Mouse (Mus musculus) intestine, embryonic 14.5 days (tissue): ENCODE measurements around the gene Rbm46. TPM values are rescaled to one million over a fixed set of nuclear protein-coding genes. Genes with fewer than 3 reads are reported as not detected.
A peak's percentile ranks its signal among the peaks of the same experiment; 100 is the strongest.

Experiments
- ATAC-seq: fragments of 200-750 bp; cut with Nextera tagmentation; replicated peaks from 2 replicates; pipeline ENCODE4 v1.8.0; 2017; ENCODE audit warnings: low read depth, moderate number of reproducible peaks, moderate TSS enrichment, moderate library complexity; ENCODE audit not compliant: low FRiP score, low TSS enrichment
- DNase-seq: peaks from one replicate; pipeline ENCODE4 v3.0.0-alpha.2; 2018; ENCODE audit warnings: low spot score
- H3K27ac ChIP-seq: fragments of 300-500 bp; sonication (generic); 2 replicates; pipeline ENCODE4 v1.5.1; 2014; ENCODE audit warnings: low read depth, mild to moderate bottlenecking, control low read depth
- H3K27me3 ChIP-seq: fragments of 300-500 bp; sonication (generic); replicated peaks from 2 replicates; pipeline ENCODE4 v1.6.1; 2014; ENCODE audit warnings: low read length, control low read depth; ENCODE audit not compliant: control insufficient read depth, insufficient read depth
- H3K36me3 ChIP-seq: fragments of 300-500 bp; sonication (generic); 2 replicates; pipeline ENCODE4 v1.6.1; 2014; ENCODE audit warnings: low read length, control low read depth; ENCODE audit not compliant: control insufficient read depth, insufficient read depth
- H3K4me1 ChIP-seq: fragments of 300-500 bp; sonication (generic); replicated peaks from 2 replicates; pipeline ENCODE4 v1.6.1; 2014; ENCODE audit warnings: low read length, control low read depth, mixed read lengths; ENCODE audit not compliant: control insufficient read depth, insufficient read depth
- H3K4me2 ChIP-seq: fragments of 300-500 bp; sonication (generic); 2 replicates; pipeline ENCODE4 v1.6.1; 2014; ENCODE audit warnings: low read length
- H3K4me3 ChIP-seq: fragments of 300-500 bp; sonication (generic); 2 replicates; pipeline ENCODE4 v1.5.1; 2014; ENCODE audit warnings: low read depth, low read length, control low read depth, mixed read lengths
- H3K9ac ChIP-seq: fragments of 300-500 bp; sonication (generic); 2 replicates; pipeline ENCODE4 v1.6.1; 2014; ENCODE audit warnings: mild to moderate bottlenecking, low read length
- H3K9me3 ChIP-seq: fragments of 300-500 bp; sonication (generic); 2 replicates; pipeline ENCODE4 v1.6.1; 2016; ENCODE audit warnings: low read length, control low read depth; ENCODE audit not compliant: control insufficient read depth
- WGBS: fragments of 180-500 bp; shearing (Covaris S2); extraction: QIAGEN DNeasy Blood & Tissue Kit; methylation state at CpG from one replicate; pipeline ENCODE4 v1.1.7; 2014; 5-methylcytosine and 5-hydroxymethylcytosine counted together
- polyA plus RNA-seq: library from polyadenylated mRNA; unstranded; fragments of >200 nt; fragmentation: Nextera tagmentation; extraction: Ambion mirVana; gene quantifications from 2 replicates; pipeline ENCODE4 v1.2.1, GENCODE M21; 2014

The Rbm46 gene
- polyA plus RNA-seq = 11.6 and 12.3 TPM in 2 replicates

DNA sequence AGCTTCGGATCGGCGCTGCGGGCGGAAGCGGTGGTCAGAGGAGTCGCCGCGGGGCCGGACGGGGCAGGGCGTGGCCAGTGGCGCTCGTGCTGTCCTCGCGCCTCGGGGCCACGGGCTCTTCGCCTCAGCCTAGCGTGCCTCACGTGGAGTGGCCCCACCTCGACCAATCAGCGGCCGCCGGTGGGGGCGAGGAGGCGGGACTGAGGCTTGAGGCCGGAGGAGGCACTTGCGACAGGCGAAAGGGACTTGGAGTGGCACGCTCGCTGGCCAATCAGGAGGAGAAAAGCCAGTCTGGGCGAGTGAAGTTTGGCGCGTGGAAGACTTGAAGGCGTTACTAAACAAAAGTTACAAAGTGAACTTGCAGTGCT, at the start of gene Rbm46:
Gene Rbm46, minus strand, starts transcription at position 112 of the 368 bp plus-strand sequence.
- WGBS = 17% methylated on average over 36 of the region's 36 CpGs
- ATAC-seq = peak; percentile 92
- peak; percentile 91 for DNase-seq
- H3K4me2 ChIP-seq = peak within 1 kb of the TSS; percentile 62
- peak within 1 kb of the TSS; percentile 38 for H3K4me3 ChIP-seq
- no peak within 1 kb of the TSS for H3K27ac ChIP-seq
- H3K9ac ChIP-seq = peak within 1 kb of the TSS; percentile 44
- H3K27me3 ChIP-seq = peaks cover 21% of the 10 kb centered on the region
- peaks cover 3% of the 10 kb centered on the region; the same call in 1 of the 2 replicates for H3K4me1 ChIP-seq
- H3K36me3 ChIP-seq = no peaks in the 10 kb centered on the region
- no peaks in the 10 kb centered on the region for H3K9me3 ChIP-seq

DNA sequence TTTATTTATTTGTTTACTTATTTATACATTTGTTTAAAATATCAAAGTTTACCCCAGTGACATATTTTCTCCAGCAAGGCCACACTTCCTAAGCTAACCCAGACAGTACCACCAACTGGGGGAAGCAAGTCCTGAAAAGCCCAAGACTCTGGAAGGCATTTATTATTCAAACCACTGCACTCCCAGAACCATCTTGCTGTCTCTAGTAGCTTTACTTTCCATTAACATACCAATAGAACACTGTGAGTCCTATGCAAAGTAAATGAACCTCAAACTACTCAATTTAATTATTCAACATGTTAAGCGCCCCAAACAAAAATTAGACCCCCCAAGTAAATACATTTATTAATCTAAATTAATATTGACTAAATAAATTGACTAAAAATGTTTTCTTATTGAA, 39.3 kb upstream of the Rbm46 start:
- no peak overlapping the region for H3K4me3 ChIP-seq
- H3K9me3 ChIP-seq = no peaks in the 10 kb centered on the region
- no peak for DNase-seq
- no peaks in the 10 kb centered on the region for H3K36me3 ChIP-seq
- no peak overlapping the region for H3K4me2 ChIP-seq
- no peak overlapping the region for H3K9ac ChIP-seq
- no peaks in the 10 kb centered on the region for H3K27me3 ChIP-seq
- no peak overlapping the region for H3K27ac ChIP-seq
- 51% methylated on average over 1 of the region's 1 CpGs for WGBS
- ATAC-seq = no peak
- no peaks in the 10 kb centered on the region for H3K4me1 ChIP-seq

DNA sequence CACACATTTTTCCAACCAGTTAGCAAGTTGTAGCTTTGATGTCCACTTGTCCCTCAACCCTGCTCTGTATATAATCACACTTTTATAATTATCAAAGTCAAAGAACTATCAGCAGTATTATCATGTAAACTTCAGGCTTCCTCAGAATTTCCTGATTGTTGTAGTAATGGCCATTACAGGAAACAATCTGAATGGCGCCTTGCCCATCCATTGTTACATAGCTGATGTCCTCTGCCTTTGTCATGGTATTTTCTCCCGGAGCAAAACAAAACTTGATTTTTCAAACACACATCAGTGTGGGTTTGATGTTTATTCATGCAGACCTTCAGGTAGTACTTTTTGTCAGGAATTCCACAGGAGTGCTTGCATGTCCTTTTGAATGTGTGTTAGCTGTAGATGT, 32.4 kb upstream of the Rbm46 start:
- no peak overlapping the region for H3K4me2 ChIP-seq
- no peaks in the 10 kb centered on the region for H3K36me3 ChIP-seq
- no peak overlapping the region for H3K27ac ChIP-seq
- H3K4me3 ChIP-seq = no peak overlapping the region
- no peak for DNase-seq
- WGBS = 90% methylated on average over 2 of the region's 2 CpGs
- no peaks in the 10 kb centered on the region for H3K4me1 ChIP-seq
- H3K9ac ChIP-seq = no peak overlapping the region
- peaks cover 15% of the 10 kb centered on the region for H3K27me3 ChIP-seq
- no peaks in the 10 kb centered on the region for H3K9me3 ChIP-seq
- no peak for ATAC-seq

DNA sequence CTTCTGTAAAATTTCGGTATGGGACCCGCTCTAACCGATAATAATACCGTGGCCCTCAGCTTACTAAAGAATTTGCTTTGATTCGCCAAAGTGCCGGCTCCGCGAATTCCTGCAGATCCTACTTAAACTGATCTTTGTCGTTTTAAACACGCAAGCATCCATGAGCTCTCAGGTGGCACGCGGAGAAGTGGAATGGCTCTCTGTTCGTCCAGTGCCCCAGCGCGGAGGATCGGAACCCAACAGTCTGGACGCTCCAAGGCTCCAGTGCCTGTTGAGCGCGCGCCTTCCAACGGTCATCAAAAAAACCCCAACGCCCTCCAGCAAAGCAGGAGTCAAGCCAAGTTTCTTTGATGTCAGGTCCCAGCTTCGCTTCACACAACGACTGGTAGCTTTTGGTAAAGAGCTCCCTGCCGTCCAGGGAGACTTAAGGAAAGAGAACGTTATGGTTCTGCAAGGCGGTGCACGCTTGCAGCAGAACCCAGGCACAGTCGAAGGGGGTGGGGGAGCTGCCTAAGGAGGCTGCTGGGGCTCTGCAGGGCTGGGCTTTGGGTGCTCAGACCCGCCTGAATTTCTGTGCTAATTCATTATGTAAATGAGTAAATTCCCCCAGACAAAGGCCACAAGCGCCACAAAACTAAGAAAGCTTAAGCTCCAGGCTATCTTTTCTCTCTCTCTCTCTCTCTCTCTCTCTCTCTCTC, 28.1 kb upstream of the Rbm46 start:
- Histone ChIP-seq H3K9me3 (no peaks in the 10 kb centered on the region), H3K36me3 (no peaks in the 10 kb centered on the region), H3K27me3 (peaks cover 32% of the 10 kb centered on the region), H3K4me2 (peak overlapping the region; percentile 91), H3K9ac (0 out of 2 replicates have a peak overlapping the region, but pooled peaks have one; percentile 13), H3K4me1 (no peaks in the 10 kb centered on the region), H3K27ac (no peak overlapping the region), H3K4me3 (peak overlapping the region; percentile 46)
- peak; percentile 68 for DNase-seq
- under 1% methylated on average over 31 of the region's 31 CpGs for WGBS
- no peak for ATAC-seq

DNA sequence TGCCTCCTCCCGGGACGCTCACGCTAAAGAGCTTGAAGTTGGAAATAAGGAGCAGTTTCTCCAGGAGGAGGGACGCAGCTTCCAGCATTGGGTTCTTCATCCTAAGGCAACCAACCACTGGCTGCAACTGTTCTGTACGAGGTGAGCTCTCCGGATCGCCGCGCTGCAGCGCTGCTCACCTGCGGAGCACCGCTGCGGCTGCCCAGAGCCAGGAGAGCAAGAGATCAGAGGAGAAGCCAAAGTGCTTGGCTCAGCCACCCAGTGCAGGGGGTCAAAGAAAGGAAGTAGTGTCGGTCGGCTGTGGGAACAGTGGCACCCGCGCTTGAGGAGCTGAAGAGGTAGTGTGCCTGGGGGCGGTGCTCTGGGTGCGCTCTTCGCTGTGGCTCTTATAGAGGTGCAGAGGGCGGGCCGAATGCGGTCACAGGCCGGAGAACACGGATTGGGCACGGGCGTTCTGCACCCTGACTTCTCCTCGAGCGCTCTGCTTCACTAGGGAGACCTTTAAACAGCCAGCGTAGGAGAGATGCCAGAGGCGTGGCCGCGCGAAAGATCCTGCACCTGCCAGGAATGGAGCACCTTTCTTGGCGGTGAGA, 27.4 kb upstream of the Rbm46 start, which contains the start of gene Lrat:
Gene Lrat, minus strand, starts transcription at position 361 of the 593 bp plus-strand sequence.
- H3K4me2 ChIP-seq = peak within 1 kb of the TSS; percentile 91
- H3K9ac ChIP-seq = 0 out of 2 replicates have a peak within 1 kb of the TSS, but pooled peaks have one; percentile 13
- no peaks in the 10 kb centered on the region for H3K36me3 ChIP-seq
- H3K4me3 ChIP-seq = peak within 1 kb of the TSS; percentile 46
- DNase-seq (peak; percentile 69), ATAC-seq (peak; percentile 81)
- peaks cover 32% of the 10 kb centered on the region for H3K27me3 ChIP-seq
- H3K4me1 ChIP-seq = no peaks in the 10 kb centered on the region
- no peaks in the 10 kb centered on the region for H3K9me3 ChIP-seq
- WGBS = under 1% methylated on average over 35 of the region's 35 CpGs
- H3K27ac ChIP-seq = no peak within 1 kb of the TSS

DNA sequence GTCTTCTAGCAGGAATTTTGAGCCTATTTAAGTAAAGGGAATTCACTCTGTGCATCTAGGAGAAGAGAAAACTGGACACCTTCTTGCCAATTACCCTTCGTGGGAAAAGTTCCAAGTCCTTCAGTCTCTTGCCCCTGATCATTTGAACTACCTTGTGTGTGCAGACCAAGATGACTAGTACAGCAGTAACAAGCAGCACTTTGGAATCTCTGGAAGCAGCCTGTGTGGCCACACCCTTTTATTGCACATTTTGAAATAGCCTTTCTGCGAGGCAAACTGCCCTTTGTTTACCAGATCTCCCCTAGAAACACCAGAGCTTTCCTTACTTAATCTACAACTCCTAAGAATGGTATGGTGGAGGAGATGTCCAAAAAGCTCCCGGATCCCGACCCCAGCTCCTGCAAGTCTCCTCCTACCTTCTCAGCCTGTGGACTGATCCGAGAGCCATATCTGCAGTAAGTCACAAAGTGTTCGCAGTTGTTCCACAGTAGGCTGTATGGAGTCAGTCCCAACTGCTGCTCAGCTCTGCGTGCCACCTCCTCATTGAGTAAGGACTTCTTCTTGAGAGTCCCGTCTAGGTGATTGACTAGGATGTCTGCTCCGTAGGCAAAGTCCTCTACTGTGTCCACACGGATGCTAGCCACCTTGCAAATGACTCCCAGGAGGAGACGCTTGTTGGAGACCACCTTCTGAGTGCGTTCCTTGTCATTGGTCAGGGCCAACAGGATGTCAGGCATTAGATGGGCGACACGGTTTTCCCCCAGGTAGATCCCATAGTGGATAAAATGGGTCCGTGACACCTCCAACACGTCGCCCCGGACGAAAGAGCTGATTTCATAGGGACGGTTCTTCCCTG, 26.7 kb upstream of the Rbm46 start:
- Histone ChIP-seq H3K27ac (no peak overlapping the region), H3K4me2 (peak overlapping the region; percentile 91), H3K9ac (no peak overlapping the region), H3K36me3 (no peaks in the 10 kb centered on the region), H3K4me3 (peak overlapping the region; percentile 46), H3K9me3 (no peaks in the 10 kb centered on the region), H3K27me3 (peaks cover 32% of the 10 kb centered on the region), H3K4me1 (no peaks in the 10 kb centered on the region)
- DNase-seq (peak; percentile 65), ATAC-seq (0 out of 2 replicates have a peak, but pooled peaks have one; percentile 19)
- 22% methylated on average over 20 of the region's 20 CpGs for WGBS

DNA sequence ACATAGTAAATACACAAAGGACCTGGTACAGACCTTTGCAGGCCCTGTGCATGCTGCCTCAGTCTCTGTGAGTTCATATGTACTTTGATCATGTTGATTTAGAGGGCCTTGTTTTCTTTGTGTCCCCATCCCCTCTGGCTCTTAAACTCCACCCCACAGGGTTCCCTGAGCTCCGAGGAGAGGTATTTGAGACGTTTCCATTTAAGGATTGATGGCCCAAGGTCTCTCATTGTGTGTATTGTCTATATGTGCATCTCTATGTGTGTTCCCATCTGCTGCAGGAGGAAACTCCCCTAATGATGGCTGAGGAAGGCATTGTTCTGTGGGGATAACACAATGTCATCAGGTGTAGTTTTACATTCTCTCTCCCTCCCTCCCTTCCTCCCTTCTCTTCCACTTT, 12.6 kb upstream of the Rbm46 start:
- H3K9ac ChIP-seq = no peak overlapping the region
- no peak overlapping the region for H3K4me2 ChIP-seq
- no peak for DNase-seq
- H3K4me3 ChIP-seq = no peak overlapping the region
- H3K36me3 ChIP-seq = no peaks in the 10 kb centered on the region
- 9% methylated on average over 2 of the region's 2 CpGs for WGBS
- H3K4me1 ChIP-seq = no peaks in the 10 kb centered on the region
- H3K9me3 ChIP-seq = no peaks in the 10 kb centered on the region
- no peak for ATAC-seq
- H3K27me3 ChIP-seq = no peaks in the 10 kb centered on the region
- H3K27ac ChIP-seq = no peak overlapping the region

DNA sequence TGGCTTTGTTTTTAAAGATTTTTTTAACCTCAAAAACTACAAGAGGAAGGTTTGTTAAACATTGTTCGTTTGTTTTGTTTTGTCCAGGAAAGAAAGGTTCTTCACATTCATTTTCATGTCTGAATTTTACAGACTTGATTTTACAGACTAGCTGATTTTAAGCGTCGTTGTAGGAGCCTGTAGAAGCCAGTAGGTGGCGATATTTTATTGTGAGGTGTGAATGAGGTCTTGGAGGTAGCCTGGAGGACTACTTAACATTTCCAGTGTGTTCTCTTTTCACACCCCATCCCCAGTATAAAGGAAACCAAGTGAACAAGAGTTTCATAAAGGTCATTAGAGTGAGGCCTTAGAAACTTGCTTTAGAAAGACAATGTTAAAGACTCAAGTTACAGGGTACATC, 975 bp upstream of the Rbm46 start:
- Histone ChIP-seq H3K27ac (no peak overlapping the region), H3K9ac (no peak overlapping the region), H3K27me3 (peaks cover 21% of the 10 kb centered on the region), H3K4me1 (peaks cover 3% of the 10 kb centered on the region; the same call in 1 of the 2 replicates), H3K4me3 (no peak overlapping the region), H3K9me3 (no peaks in the 10 kb centered on the region), H3K4me2 (no peak overlapping the region), H3K36me3 (no peaks in the 10 kb centered on the region)
- WGBS = 9% methylated on average over 4 of the region's 4 CpGs
- DNase-seq = no peak
- no peak for ATAC-seq
